Mouse (Mus musculus) ES-Bruce4 (cell line): ENCODE data around the gene Inafm1.

ENCODE experiments used
- CTCF ChIP-seq: IDR thresholded peaks from one replicate; pipeline ENCODE4 v1.8.1; 2011; ENCODE audit warnings: low read depth, low read length
- EP300 ChIP-seq: IDR thresholded peaks from 2 replicates; pipeline ENCODE4 v1.6.1; 2011; ENCODE audit warnings: low read depth, low read length; ENCODE audit not compliant: insufficient read depth

- TF ChIP-seq CTCF: no peak
- no peak for TF ChIP-seq EP300
Observed at GRCm38 (mm10) chr7:16287791-16288190, 14.4 kb upstream of the Inafm1 start.
